Mouse (Mus musculus) heart, embryonic 12.5 days (tissue): Measurements from ENCODE around the gene Grm7. TPM values are rescaled to one million over a fixed set of nuclear protein-coding genes. Genes with fewer than 3 reads are reported as not detected.

Source experiments
- ATAC-seq: fragments of 200-750 bp; cut with Nextera tagmentation; 2 replicates; pipeline ENCODE4 v1.8.0; 2017; ENCODE audit warnings: moderate TSS enrichment, moderate library complexity; ENCODE audit not compliant: insufficient number of reproducible peaks, low FRiP score
- H3K27ac ChIP-seq: fragments of 300-500 bp; sonication (generic); 2 replicates; pipeline ENCODE4 v1.5.1; 2016; ENCODE audit warnings: mild to moderate bottlenecking, moderate library complexity; ENCODE audit not compliant: poor library complexity, severe bottlenecking
- H3K27me3 ChIP-seq: fragments of 300-500 bp; sonication (generic); replicated peaks from 2 replicates; pipeline ENCODE4 v1.6.1; 2016; ENCODE audit warnings: mild to moderate bottlenecking, moderate library complexity
- H3K36me3 ChIP-seq: fragments of 300-500 bp; sonication (generic); 2 replicates; pipeline ENCODE4 v1.6.1; 2016; ENCODE audit warnings: mild to moderate bottlenecking, moderate library complexity
- H3K4me1 ChIP-seq: fragments of 300-500 bp; sonication (generic); replicated peaks from 2 replicates; pipeline ENCODE4 v1.6.1; 2016; ENCODE audit warnings: mild to moderate bottlenecking
- H3K4me2 ChIP-seq: fragments of 300-500 bp; sonication (generic); 2 replicates; pipeline ENCODE4 v1.6.1; 2016; ENCODE audit warnings: mild to moderate bottlenecking, moderate library complexity
- H3K4me3 ChIP-seq: fragments of 300-500 bp; sonication (generic); 2 replicates; pipeline ENCODE4 v1.5.1; 2016; ENCODE audit warnings: mild to moderate bottlenecking
- H3K9ac ChIP-seq: fragments of 300-500 bp; sonication (generic); 2 replicates; pipeline ENCODE4 v1.6.1; 2016; ENCODE audit warnings: mild to moderate bottlenecking, moderate library complexity
- H3K9me3 ChIP-seq: fragments of 300-500 bp; sonication (generic); replicated peaks from 2 replicates; pipeline ENCODE4 v1.6.1; 2016; ENCODE audit warnings: mild to moderate bottlenecking, moderate library complexity
- WGBS: fragments of 180-500 bp; shearing (Covaris S2); methylation state at CpG from one replicate; pipeline ENCODE4 v1.1.7; 2016; 5-methylcytosine and 5-hydroxymethylcytosine counted together
- polyA plus RNA-seq: library from polyadenylated mRNA; unstranded; fragments of >200 nt; fragmentation: Nextera tagmentation; extraction: Ambion mirVana; gene quantifications from 2 replicates; pipeline ENCODE4 v1.2.1, GENCODE M21; 2016

Gene Grm7
- polyA plus RNA-seq, 1 experiment from 2014 or later, result 1.6 TPM

DNA sequence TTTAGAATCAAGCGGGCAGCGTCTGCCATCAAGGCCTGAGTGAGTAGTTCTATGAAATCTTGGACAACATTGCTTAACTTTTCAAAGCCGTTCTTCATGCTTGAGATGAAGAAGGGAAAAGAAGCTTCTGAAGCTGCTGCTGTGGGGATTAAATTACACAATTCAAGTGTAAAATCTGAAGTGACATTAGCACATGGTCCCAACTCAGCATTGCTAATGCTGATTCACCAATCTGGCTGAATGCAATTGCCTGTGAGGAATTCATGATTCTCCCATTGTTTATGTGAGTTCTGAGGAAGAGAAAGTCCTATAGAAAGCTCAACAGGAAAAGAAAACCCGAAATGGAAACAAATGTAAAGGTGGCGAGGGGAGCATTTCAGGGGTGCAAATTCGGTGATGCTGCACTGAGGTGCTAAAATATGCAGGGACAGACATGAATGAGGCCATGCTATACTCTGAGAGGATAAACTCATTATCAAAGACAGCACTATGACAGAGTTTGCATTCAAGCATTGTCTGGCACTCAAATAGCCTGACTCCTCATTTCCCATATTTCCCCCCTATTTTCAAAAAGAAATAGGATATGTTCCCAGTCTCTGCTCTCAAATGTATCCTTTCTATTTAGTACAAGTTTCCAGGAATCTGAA lies 575.8 kb downstream of the Grm7 start:
- no peak overlapping the region for H3K9ac ChIP-seq
- no peak for ATAC-seq
- WGBS, result 71% methylated on average over 6 of the region's 6 CpGs
- no peaks in the 10 kb centered on the region for H3K27me3 ChIP-seq
- no peak overlapping the region for H3K4me3 ChIP-seq
- H3K4me2 ChIP-seq, result no peak overlapping the region
- no peaks in the 10 kb centered on the region for H3K9me3 ChIP-seq
- H3K36me3 ChIP-seq, result no peaks in the 10 kb centered on the region
- no peaks in the 10 kb centered on the region for H3K4me1 ChIP-seq
- H3K27ac ChIP-seq, result no peak overlapping the region

DNA sequence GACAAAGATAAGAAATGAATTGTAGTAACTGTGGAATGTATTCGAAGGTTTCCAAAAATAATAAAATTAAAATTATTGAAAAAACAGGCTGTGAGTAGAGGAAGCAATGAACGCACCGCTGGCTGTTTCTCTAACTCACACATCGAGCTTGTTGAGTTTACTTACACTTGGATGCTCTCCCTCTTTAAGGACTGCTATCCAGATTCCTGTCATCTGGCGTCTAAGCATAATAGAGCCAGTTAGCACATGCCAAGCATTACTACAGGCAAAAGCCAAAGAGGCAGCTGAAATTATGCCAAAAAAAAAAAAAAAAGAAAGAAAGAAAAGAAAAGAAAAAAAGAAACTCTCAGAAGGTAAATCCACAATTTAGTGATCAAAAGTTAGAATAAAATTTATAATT lies 609.8 kb downstream of the Grm7 start:
- no peak for ATAC-seq
- Histone ChIP-seq H3K4me2 (no peak overlapping the region), H3K4me1 (no peaks in the 10 kb centered on the region), H3K27me3 (no peaks in the 10 kb centered on the region), H3K9ac (no peak overlapping the region), H3K36me3 (no peaks in the 10 kb centered on the region), H3K9me3 (no peaks in the 10 kb centered on the region), H3K27ac (no peak overlapping the region), H3K4me3 (no peak overlapping the region)
- 76% methylated on average over 5 of the region's 5 CpGs for WGBS

DNA sequence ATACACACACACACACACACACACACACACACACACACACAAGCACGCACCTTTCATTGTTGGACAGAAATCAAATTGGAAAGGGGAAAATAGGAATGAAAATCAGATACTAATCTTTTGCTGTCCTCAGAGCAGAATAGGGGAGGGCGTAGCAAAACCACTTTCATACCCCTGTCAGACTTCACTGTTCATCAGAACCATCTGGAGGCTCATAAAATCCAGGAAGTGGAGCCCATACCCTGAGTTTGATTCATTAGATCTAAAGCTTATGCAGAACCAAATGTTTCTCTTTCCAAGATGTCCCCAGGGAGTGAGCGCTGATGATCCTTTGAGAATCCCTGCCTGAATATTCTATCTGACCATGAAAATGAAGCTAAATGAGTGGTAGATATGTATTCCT lies 611.6 kb downstream of the Grm7 start:
- 76% methylated on average over 3 of the region's 3 CpGs for WGBS
- no peak for ATAC-seq
- H3K27me3 ChIP-seq, result no peaks in the 10 kb centered on the region

DNA sequence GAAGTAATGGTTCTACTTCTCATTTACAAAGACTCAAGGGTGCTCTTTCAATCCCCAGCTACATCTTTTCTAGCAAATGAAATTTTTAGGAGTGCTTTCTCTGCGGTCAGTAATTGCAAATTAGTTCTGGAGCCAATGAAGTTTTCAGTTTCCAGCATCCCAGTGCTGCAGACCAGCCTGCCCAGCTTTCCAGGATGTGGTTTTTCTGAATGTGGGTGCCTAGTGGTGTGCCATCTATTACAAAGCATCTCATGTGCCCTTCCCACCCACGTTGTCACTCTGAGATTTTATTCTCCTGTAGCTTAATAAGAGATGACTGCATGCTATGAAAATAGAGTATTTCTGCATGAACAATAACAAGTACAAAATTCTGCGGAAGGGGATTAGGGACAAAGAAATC lies 612.9 kb downstream of the Grm7 start:
- WGBS, result 68% methylated on average over 3 of the region's 3 CpGs
- no peak for ATAC-seq
- no peak overlapping the region for H3K27ac ChIP-seq

More for the DNA sequence above, 611.6 kb downstream of the Grm7 start:
- Histone ChIP-seq H3K27ac (no peak overlapping the region), H3K4me1 (no peaks in the 10 kb centered on the region), H3K9ac (no peak overlapping the region), H3K4me2 (no peak overlapping the region), H3K36me3 (no peaks in the 10 kb centered on the region), H3K4me3 (no peak overlapping the region), H3K9me3 (no peaks in the 10 kb centered on the region)

DNA sequence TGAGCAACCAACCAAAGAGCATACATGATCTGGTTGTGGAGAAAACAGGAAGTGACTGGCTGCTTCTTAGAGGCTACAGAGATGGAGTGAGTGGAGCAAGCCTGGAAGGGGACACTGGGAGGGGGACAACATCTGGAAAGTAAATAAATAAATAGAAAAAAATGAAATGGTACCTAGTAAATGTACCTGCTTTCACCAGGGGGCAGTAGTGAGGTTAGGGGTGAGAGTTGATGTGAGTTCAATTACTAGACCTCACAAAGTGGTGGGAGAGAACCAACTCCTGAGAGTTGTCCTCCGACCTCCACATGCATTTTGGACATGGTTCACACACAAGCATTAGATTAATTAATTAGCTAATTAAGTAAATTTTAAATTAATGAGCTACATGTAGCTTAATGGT lies 615.8 kb downstream of the Grm7 start:
- WGBS, result 83% methylated on average over 1 of the region's 1 CpGs
- Histone ChIP-seq H3K27ac (no peak overlapping the region), H3K4me1 (no peaks in the 10 kb centered on the region), H3K27me3 (no peaks in the 10 kb centered on the region), H3K36me3 (no peaks in the 10 kb centered on the region), H3K9ac (no peak overlapping the region), H3K9me3 (no peaks in the 10 kb centered on the region), H3K4me2 (no peak overlapping the region), H3K4me3 (no peak overlapping the region)
- no peak for ATAC-seq

More for the DNA sequence above, 612.9 kb downstream of the Grm7 start:
- Histone ChIP-seq H3K9me3 (no peaks in the 10 kb centered on the region), H3K4me2 (no peak overlapping the region), H3K27me3 (no peaks in the 10 kb centered on the region), H3K4me3 (no peak overlapping the region), H3K36me3 (no peaks in the 10 kb centered on the region), H3K4me1 (no peaks in the 10 kb centered on the region), H3K9ac (no peak overlapping the region)

DNA sequence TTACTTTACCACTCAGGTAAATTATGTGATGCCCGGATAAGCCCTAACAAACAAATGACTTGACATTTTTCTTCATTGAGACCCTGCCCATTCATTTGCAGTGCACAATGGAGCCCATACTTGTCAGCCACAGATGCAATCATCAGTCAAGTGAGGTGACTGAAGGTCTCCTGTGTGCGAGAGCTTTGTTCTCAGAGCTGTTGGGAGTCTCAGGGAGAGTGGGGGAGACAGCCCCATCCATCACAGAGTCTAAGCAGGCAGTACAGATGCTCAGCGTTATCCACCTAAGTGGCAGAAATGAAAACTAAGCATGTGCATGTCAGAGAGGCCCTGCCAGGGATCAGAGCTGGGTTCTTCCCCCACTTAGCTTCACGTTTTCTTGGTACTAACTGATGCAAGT lies 631.3 kb downstream of the Grm7 start:
- no peak overlapping the region for H3K4me3 ChIP-seq
- 45% methylated on average over 4 of the region's 4 CpGs for WGBS
- H3K4me1 ChIP-seq, result no peaks in the 10 kb centered on the region
- no peak overlapping the region for H3K9ac ChIP-seq
- H3K27me3 ChIP-seq, result no peaks in the 10 kb centered on the region
- H3K4me2 ChIP-seq, result no peak overlapping the region
- no peak overlapping the region for H3K27ac ChIP-seq
- no peak for ATAC-seq
- no peaks in the 10 kb centered on the region for H3K36me3 ChIP-seq
- no peaks in the 10 kb centered on the region for H3K9me3 ChIP-seq

DNA sequence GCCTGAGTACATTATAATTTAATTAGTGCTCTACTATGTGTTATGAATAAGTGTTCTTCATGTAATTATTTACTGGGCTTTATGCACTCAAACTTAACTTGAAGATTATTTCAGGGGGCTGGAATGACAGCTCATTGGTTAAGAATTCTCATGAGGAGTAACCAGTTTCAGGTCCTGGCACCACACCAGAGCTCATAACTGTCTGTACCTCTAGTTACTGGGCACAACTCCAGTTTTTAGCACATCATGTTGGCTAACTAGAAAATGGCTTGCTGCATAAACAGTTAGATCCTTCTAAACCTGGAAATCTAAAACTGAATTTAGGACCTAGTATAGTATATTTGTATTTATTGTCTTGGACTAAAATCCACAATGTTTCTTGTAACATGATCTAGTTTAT lies 633.1 kb downstream of the Grm7 start:
- H3K4me2 ChIP-seq, result no peak overlapping the region
- no peaks in the 10 kb centered on the region for H3K27me3 ChIP-seq
- no peak overlapping the region for H3K4me3 ChIP-seq
- no peak overlapping the region for H3K9ac ChIP-seq
- no peaks in the 10 kb centered on the region for H3K36me3 ChIP-seq
- ATAC-seq, result no peak
- H3K9me3 ChIP-seq, result no peaks in the 10 kb centered on the region
- no peaks in the 10 kb centered on the region for H3K4me1 ChIP-seq
- H3K27ac ChIP-seq, result no peak overlapping the region

DNA sequence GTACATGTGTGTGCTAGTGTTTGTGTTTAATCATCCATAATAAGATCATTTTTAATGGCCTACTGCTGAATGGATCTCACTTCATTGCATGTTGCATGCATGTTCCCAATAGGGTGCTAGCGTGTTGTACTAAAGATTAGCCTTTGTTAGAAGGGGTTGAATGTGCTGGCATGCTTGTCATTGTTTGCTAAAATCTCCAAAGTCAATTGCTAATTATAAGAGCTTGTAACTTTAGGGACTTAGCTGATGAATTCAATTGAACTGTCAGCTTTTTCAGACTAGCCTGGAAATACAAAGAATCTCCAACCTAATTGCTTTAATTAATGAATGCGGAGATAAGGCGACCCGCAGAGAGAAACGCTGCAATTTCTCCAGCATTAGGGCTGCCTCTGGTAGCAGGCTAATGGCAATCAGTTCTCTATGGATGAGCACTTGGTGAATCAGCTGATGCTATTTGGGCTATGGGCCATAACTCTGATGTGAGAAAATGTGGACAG lies 648.2 kb downstream of the Grm7 start:
- no peak for ATAC-seq
- Histone ChIP-seq H3K27me3 (no peaks in the 10 kb centered on the region), H3K36me3 (no peaks in the 10 kb centered on the region), H3K27ac (no peak overlapping the region), H3K4me1 (no peaks in the 10 kb centered on the region), H3K9me3 (no peaks in the 10 kb centered on the region), H3K4me3 (no peak overlapping the region), H3K4me2 (no peak overlapping the region), H3K9ac (no peak overlapping the region)
- 65% methylated on average over 5 of the region's 5 CpGs for WGBS

DNA sequence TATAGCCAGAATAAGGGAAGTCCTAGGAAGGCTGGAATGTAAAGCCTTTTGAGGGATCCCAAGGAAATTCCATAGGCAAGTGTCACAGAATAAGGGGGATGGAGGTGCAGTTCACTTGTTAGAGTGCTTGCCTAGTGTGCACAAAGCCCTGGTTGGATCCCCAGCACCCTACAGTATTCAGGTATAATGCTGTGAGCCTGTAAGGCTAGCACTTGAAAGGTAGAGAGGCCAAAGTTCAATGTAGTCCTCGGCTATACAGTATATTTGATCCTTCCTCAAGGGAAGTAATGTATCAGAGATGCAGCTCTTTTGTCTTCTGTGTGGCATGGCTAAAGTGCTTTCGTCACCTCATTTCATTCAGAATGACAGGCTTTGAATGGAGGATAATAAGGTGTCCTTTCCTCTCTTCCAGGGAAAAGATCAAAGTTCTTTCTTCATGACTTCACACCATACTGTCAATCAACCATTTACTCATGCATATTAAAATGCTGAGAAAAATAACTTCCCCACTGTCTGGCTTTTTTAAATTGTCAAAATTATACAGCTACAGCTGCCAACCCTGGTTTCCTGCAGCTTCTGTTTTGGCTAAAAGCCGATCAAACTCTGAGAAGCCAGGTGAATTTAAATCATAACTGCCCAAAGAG lies 658.7 kb downstream of the Grm7 start:
- 0 out of 2 replicates have a peak, but pooled peaks cover 5% of the 10 kb centered on the region for H3K9me3 ChIP-seq
- WGBS, result 70% methylated on average over 3 of the region's 3 CpGs
- H3K27me3 ChIP-seq, result no peaks in the 10 kb centered on the region
- no peak overlapping the region for H3K9ac ChIP-seq
- H3K4me3 ChIP-seq, result no peak overlapping the region
- no peaks in the 10 kb centered on the region for H3K4me1 ChIP-seq
- ATAC-seq, result no peak
- no peaks in the 10 kb centered on the region for H3K36me3 ChIP-seq
- no peak overlapping the region for H3K27ac ChIP-seq
- no peak overlapping the region for H3K4me2 ChIP-seq

DNA sequence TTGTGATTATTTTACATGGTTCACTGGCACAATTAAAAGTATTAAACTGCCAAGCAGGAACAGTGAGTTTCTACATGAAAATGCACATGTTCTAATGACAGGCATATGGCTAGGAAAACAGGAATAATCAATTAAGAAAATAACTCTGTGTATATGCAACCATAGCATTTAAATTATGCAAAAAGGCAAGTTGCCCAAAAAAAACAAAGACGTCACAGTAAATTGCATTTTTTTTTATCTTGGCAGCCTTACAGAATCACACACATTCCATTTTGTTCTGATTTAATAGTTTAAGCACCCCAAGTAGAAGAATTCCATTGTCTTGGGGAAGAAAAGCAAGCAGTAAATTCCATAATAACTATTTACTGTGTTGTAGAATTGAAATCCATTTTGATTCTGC lies 716.3 kb downstream of the Grm7 start:
- Histone ChIP-seq H3K9ac (no peak overlapping the region), H3K4me3 (no peak overlapping the region), H3K36me3 (no peaks in the 10 kb centered on the region), H3K27me3 (no peaks in the 10 kb centered on the region), H3K4me2 (no peak overlapping the region), H3K9me3 (no peaks in the 10 kb centered on the region), H3K27ac (no peak overlapping the region), H3K4me1 (no peaks in the 10 kb centered on the region)
- 67% methylated on average over 1 of the region's 1 CpGs for WGBS
- no peak for ATAC-seq

DNA sequence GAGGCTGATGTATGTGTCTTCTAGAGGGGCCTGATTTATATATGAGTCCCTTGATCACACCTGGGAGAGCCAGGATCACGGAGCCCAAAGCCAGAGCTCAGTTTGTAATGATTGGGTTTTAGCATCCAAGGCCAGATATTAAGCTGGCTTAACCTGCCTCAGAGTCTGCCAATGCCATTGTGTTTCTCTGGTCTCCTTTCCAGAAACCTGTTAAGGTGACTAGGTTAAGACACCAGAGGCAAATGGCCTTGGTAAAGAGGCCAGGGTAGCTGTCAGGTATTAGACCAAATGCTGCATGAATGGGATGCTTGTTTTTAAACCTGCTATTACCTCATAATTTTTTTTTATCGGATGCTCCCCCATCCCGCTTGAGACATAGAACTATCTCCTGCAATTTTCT lies 722.7 kb downstream of the Grm7 start:
- Histone ChIP-seq H3K27ac (no peak overlapping the region), H3K36me3 (no peaks in the 10 kb centered on the region), H3K4me2 (no peak overlapping the region), H3K4me1 (peaks cover 13% of the 10 kb centered on the region), H3K27me3 (no peaks in the 10 kb centered on the region), H3K9me3 (no peaks in the 10 kb centered on the region), H3K9ac (no peak overlapping the region), H3K4me3 (no peak overlapping the region)
- no peak for ATAC-seq
- WGBS, result 80% methylated on average over 3 of the region's 3 CpGs

DNA sequence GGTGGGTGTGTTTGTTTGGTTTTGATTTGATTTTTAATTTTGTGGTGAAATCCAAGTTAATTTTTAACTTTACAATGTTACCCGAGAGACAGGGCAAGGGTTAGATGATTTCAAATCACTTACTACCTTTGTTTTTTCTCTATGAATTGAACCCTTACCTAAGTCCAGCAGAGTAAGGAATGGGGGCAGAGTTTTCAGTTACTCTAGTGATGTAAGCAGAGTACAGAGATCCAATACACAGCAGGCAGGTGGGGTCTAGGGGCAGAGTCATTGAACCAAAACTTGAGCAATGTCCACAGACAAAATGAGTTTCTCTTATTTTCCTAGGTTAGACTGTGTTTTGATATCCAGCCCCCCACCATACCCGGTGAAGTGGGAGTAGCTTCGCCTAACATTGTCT lies 723.2 kb downstream of the Grm7 start:
- H3K27ac ChIP-seq, result no peak overlapping the region
- H3K4me3 ChIP-seq, result no peak overlapping the region
- no peak overlapping the region for H3K9ac ChIP-seq
- no peaks in the 10 kb centered on the region for H3K36me3 ChIP-seq
- H3K27me3 ChIP-seq, result no peaks in the 10 kb centered on the region
- 75% methylated on average over 3 of the region's 3 CpGs for WGBS
- no peak for ATAC-seq
- H3K9me3 ChIP-seq, result no peaks in the 10 kb centered on the region
- no peak overlapping the region for H3K4me2 ChIP-seq
- H3K4me1 ChIP-seq, result peaks cover 14% of the 10 kb centered on the region
